Mouse (Mus musculus) heart, embryonic 16.5 days (tissue): ENCODE results near the gene Clcnkb. TPM values are rescaled to one million over a fixed set of nuclear protein-coding genes. Genes with fewer than 3 reads are reported as not detected.

ENCODE experiments used
- ATAC-seq: fragments of 200-750 bp; cut with Nextera tagmentation; replicated peaks from 2 replicates; pipeline ENCODE4 v1.8.0; 2017; ENCODE audit warnings: moderate number of reproducible peaks; ENCODE audit not compliant: insufficient read depth, low FRiP score; ENCODE audit errors: extremely low read depth
- H3K27ac ChIP-seq: fragments of 300-500 bp; sonication (generic); 2 replicates; pipeline ENCODE4 v1.5.1; 2014; ENCODE audit warnings: mild to moderate bottlenecking, low read length, control low read depth, moderate library complexity
- H3K27me3 ChIP-seq: fragments of 300-500 bp; sonication (generic); 2 replicates; pipeline ENCODE4 v1.6.1; 2014; ENCODE audit warnings: low read length, mixed read lengths; ENCODE audit not compliant: control insufficient read depth, insufficient read depth
- H3K36me3 ChIP-seq: fragments of 300-500 bp; sonication (generic); 2 replicates; pipeline ENCODE4 v1.6.1; 2014; ENCODE audit not compliant: control insufficient read depth, insufficient read depth
- H3K4me1 ChIP-seq: fragments of 300-500 bp; sonication (generic); 2 replicates; pipeline ENCODE4 v1.6.1; 2014; ENCODE audit warnings: low read length, mixed read lengths; ENCODE audit not compliant: control insufficient read depth, insufficient read depth
- H3K4me2 ChIP-seq: fragments of 300-500 bp; sonication (generic); 2 replicates; pipeline ENCODE4 v1.6.1; 2014; ENCODE audit warnings: low read depth, mild to moderate bottlenecking, control low read depth, low read length
- H3K4me3 ChIP-seq: fragments of 300-500 bp; sonication (generic); 2 replicates; pipeline ENCODE4 v1.5.1; 2014; ENCODE audit warnings: mild to moderate bottlenecking, control low read depth, low read length
- H3K9ac ChIP-seq: fragments of 300-500 bp; sonication (generic); 2 replicates; pipeline ENCODE4 v1.6.1; 2014; ENCODE audit warnings: low read length, control low read depth
- H3K9me3 ChIP-seq: fragments of 300-500 bp; sonication (generic); replicated peaks from 2 replicates; pipeline ENCODE4 v1.6.1; 2016; ENCODE audit warnings: low read length; ENCODE audit not compliant: control insufficient read depth
- WGBS: fragments of 180-500 bp; shearing (Covaris S2); extraction: QIAGEN DNeasy Blood & Tissue Kit; methylation state at CpG from one replicate; pipeline ENCODE4 v1.1.7; 2014; 5-methylcytosine and 5-hydroxymethylcytosine counted together
- polyA plus RNA-seq: library from polyadenylated mRNA; unstranded; fragments of >200 nt; fragmentation: Nextera tagmentation; extraction: Ambion mirVana; gene quantifications from 2 replicates; pipeline ENCODE4 v1.2.1, GENCODE M21; 2015

Gene Clcnkb
- polyA plus RNA-seq, 1 experiment from 2014 or later = 0.34 TPM

- no peak overlapping the region for H3K4me2 ChIP-seq
- no peaks in the 10 kb centered on the region for H3K27me3 ChIP-seq
- H3K4me3 ChIP-seq = no peak overlapping the region
- ATAC-seq = no peak
- 77% methylated on average over 13 of the region's 13 CpGs for WGBS
- no peaks in the 10 kb centered on the region for H3K36me3 ChIP-seq
- no peak overlapping the region for H3K27ac ChIP-seq
- H3K4me1 ChIP-seq = peaks cover 17% of the 10 kb centered on the region
- no peak overlapping the region for H3K9ac ChIP-seq
- H3K9me3 ChIP-seq = no peaks in the 10 kb centered on the region
Observed at GRCm38 (mm10) chr4:141427921-141428320, 12.1 kb upstream of the Clcnkb start.

GRCm38 (mm10) chr4:141426796-141427745, 11.3 kb upstream of the Clcnkb start:
- WGBS = 55% methylated on average over 10 of the region's 10 CpGs
- no peaks in the 10 kb centered on the region for H3K36me3 ChIP-seq
- no peaks in the 10 kb centered on the region for H3K27me3 ChIP-seq
- peaks cover 17% of the 10 kb centered on the region for H3K4me1 ChIP-seq
- H3K4me3 ChIP-seq = peak overlapping the region; percentile 83; the same call in 1 of the 2 replicates
- H3K9ac ChIP-seq = peak overlapping the region; percentile 98
- H3K9me3 ChIP-seq = no peaks in the 10 kb centered on the region
- ATAC-seq = no peak
- H3K4me2 ChIP-seq = peak overlapping the region; percentile 76
- peak overlapping the region; percentile 91 for H3K27ac ChIP-seq

GRCm38 (mm10) chr4:141425484-141426479, 10.0 kb upstream of the Clcnkb start:
- ATAC-seq = peak; percentile 67
- no peaks in the 10 kb centered on the region for H3K9me3 ChIP-seq
- H3K4me3 ChIP-seq = peak overlapping the region; percentile 83
- 3% methylated on average over 36 of the region's 36 CpGs for WGBS
- peaks cover 23% of the 10 kb centered on the region for H3K4me1 ChIP-seq
- H3K27me3 ChIP-seq = no peaks in the 10 kb centered on the region
- peak overlapping the region; percentile 91 for H3K27ac ChIP-seq
- peak overlapping the region; percentile 98 for H3K9ac ChIP-seq
- H3K36me3 ChIP-seq = no peaks in the 10 kb centered on the region
- peak overlapping the region; percentile 76 for H3K4me2 ChIP-seq

- Histone ChIP-seq H3K4me1 (peaks cover 38% of the 10 kb centered on the region), H3K4me3 (peak overlapping the region; percentile 83), H3K9me3 (no peaks in the 10 kb centered on the region), H3K9ac (peak overlapping the region; percentile 98), H3K4me2 (peak overlapping the region; percentile 76), H3K36me3 (no peaks in the 10 kb centered on the region), H3K27me3 (no peaks in the 10 kb centered on the region), H3K27ac (peak overlapping the region; percentile 91)
- 64% methylated on average over 13 of the region's 13 CpGs for WGBS
- ATAC-seq = no peak
Observed at GRCm38 (mm10) chr4:141423691-141424431, 8.0 kb upstream of the Clcnkb start.

GRCm38 (mm10) chr4:141423288-141423687, 7.5 kb upstream of the Clcnkb start:
- no peak for ATAC-seq
- Histone ChIP-seq H3K27ac (peak overlapping the region; percentile 91), H3K36me3 (no peaks in the 10 kb centered on the region), H3K27me3 (no peaks in the 10 kb centered on the region), H3K9me3 (no peaks in the 10 kb centered on the region), H3K4me3 (peak overlapping the region; percentile 83), H3K4me1 (peaks cover 38% of the 10 kb centered on the region), H3K4me2 (peak overlapping the region; percentile 76), H3K9ac (peak overlapping the region; percentile 98)
- 42% methylated on average over 5 of the region's 5 CpGs for WGBS

- peak overlapping the region; percentile 91 for H3K27ac ChIP-seq
- H3K9me3 ChIP-seq = no peaks in the 10 kb centered on the region
- H3K36me3 ChIP-seq = no peaks in the 10 kb centered on the region
- WGBS = 39% methylated on average over 5 of the region's 5 CpGs
- peak overlapping the region; percentile 76 for H3K4me2 ChIP-seq
- H3K4me3 ChIP-seq = peak overlapping the region; percentile 83
- H3K27me3 ChIP-seq = no peaks in the 10 kb centered on the region
- peaks cover 38% of the 10 kb centered on the region for H3K4me1 ChIP-seq
- H3K9ac ChIP-seq = peak overlapping the region; percentile 98
- ATAC-seq = no peak
Observed at GRCm38 (mm10) chr4:141422841-141423240, 7.0 kb upstream of the Clcnkb start.

GRCm38 (mm10) chr4:141421423-141421822, 5.6 kb upstream of the Clcnkb start:
- ATAC-seq = peak; percentile 72
- 15% methylated on average over 14 of the region's 14 CpGs for WGBS
- Histone ChIP-seq H3K9me3 (no peaks in the 10 kb centered on the region), H3K4me1 (peaks cover 28% of the 10 kb centered on the region), H3K27ac (peak overlapping the region; percentile 100), H3K4me3 (peak overlapping the region; percentile 83), H3K27me3 (no peaks in the 10 kb centered on the region), H3K4me2 (peak overlapping the region; percentile 76), H3K36me3 (no peaks in the 10 kb centered on the region), H3K9ac (peak overlapping the region; percentile 98)

GRCm38 (mm10) chr4:141420886-141421285, 5.1 kb upstream of the Clcnkb start:
- Histone ChIP-seq H3K9me3 (no peaks in the 10 kb centered on the region), H3K4me1 (peaks cover 25% of the 10 kb centered on the region), H3K27ac (peak overlapping the region; percentile 100), H3K27me3 (no peaks in the 10 kb centered on the region), H3K4me3 (peak overlapping the region; percentile 83), H3K9ac (peak overlapping the region; percentile 98), H3K36me3 (no peaks in the 10 kb centered on the region), H3K4me2 (peak overlapping the region; percentile 64)
- 0 out of 2 replicates have a peak, but pooled peaks have one; percentile 4 for ATAC-seq
- WGBS = 21% methylated on average over 9 of the region's 9 CpGs
